Mouse (Mus musculus): ENCODE measurements around the gene Fbln7. TPM values are rescaled to one million over a fixed set of nuclear protein-coding genes. Genes with fewer than 3 reads are reported as not detected.

Gene Fbln7
- polyA plus RNA-seq, 1 experiment from 2014 or later = 4.0 TPM

DNA sequence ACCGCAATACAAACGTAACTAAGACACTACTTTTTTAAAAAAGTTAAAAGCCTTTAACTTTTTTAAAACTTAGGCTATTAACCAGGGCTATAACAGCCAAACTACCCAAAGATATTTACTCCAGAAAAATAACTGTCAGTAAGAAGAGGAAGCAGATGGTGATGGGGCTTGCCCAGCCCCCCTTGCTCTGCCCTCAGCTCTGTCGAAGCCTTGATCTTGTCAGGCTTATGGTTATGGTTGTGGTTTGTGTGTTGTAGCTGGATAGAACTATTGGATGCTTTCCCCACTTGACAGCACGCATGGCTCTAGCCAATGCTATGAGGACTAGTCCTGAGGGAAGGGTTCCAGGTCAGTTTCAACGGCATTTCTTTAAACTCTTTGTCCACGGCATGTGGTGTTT lies 3.8 kb upstream of the Fbln7 start:
- 87% methylated on average over 6 of the region's 6 CpGs for WGBS
- ATAC-seq = no peak
- TF ChIP-seq CTCF (IDR thresholded peaks at IDR 0.05; ENCODE audit: low read depth) = no peak
- Histone ChIP-seq H3K36me3 (ENCODE audit: control insufficient read depth, insufficient read depth) (no peaks in the 10 kb centered on the region), H3K4me1 (replicated peaks; ENCODE audit: control insufficient read depth, insufficient read depth, low read length) (no peaks in the 10 kb centered on the region), H3K4me3 (ENCODE audit: low read depth, low read length) (no peak overlapping the region), H3K27ac (ENCODE audit: low read depth, low read length) (no peak overlapping the region), H3K4me2 (replicated peaks; ENCODE audit: low read depth) (no peak overlapping the region), H3K27me3 (replicated peaks; ENCODE audit: control insufficient read depth, insufficient read depth, low read length) (peaks cover 9% of the 10 kb centered on the region; the same call in 1 of the 2 replicates), H3K9ac (ENCODE audit: low read depth, low read length) (no peak overlapping the region), H3K9me3 (ENCODE audit: control insufficient read depth) (no peaks in the 10 kb centered on the region)

DNA sequence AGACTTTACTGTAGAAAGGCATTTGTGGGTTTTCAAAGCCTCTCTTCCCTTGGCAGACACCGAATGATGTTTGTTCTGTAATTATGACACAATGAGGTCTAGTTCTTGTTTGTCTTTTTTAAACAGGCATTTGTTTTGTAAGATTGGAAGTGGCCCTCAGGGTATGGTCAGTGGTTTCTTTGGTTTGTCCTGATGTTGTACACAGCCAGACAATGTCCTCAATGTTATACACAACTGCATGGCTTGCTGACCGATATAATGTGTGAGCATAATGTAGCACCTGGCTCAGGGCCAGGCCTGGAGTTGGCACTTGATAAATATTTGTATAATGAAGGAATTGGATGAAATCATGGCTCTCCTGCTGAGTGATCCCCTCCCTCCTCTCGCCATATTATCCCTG lies 2.9 kb upstream of the Fbln7 start:
- Histone ChIP-seq H3K27me3 (replicated peaks; ENCODE audit: control insufficient read depth, insufficient read depth, low read length) (peaks cover 15% of the 10 kb centered on the region; the same call in 1 of the 2 replicates), H3K4me3 (ENCODE audit: low read depth, low read length) (no peak overlapping the region), H3K9ac (ENCODE audit: low read depth, low read length) (no peak overlapping the region), H3K27ac (ENCODE audit: low read depth, low read length) (no peak overlapping the region), H3K4me2 (replicated peaks; ENCODE audit: low read depth) (no peak overlapping the region), H3K9me3 (ENCODE audit: control insufficient read depth) (no peaks in the 10 kb centered on the region), H3K4me1 (replicated peaks; ENCODE audit: control insufficient read depth, insufficient read depth, low read length) (no peaks in the 10 kb centered on the region), H3K36me3 (ENCODE audit: control insufficient read depth, insufficient read depth) (no peaks in the 10 kb centered on the region)
- ATAC-seq = no peak
- TF ChIP-seq CTCF (IDR thresholded peaks at IDR 0.05; ENCODE audit: low read depth) = no peak
- WGBS = 60% methylated on average over 3 of the region's 3 CpGs

DNA sequence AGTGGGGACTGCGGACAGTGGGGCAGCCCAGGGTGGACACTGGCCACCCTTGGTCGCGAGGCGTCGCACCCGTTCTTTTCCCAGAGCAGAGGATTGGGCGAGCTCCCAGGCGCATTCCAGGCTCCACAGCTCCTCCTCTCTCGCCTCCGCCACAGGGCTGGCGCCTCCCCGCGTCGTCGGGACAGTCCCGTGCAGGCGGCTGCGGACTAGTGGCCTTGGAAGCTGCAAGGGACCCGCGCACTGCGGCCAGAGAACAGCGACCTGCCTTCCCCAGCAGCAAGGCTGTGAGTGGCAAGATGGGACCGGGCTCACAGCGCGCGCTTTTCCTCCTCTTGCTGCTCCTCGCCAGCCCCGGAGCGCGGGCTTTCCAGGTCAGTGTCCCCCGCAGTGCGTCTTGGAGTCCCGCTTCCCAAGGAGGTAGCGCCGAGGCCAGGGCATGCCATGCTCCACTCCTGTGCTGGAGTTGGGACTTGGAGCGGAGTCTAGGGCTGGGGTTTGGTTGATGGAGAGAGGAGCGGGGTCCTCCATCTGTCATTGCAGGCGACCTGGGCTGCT lies 1.1 kb downstream of the Fbln7 start:
- peak; percentile 50 for TF ChIP-seq CTCF (IDR thresholded peaks at IDR 0.05; ENCODE audit: low read depth)
- Histone ChIP-seq H3K27ac (ENCODE audit: low read depth, low read length) (no peak overlapping the region), H3K9ac (ENCODE audit: low read depth, low read length) (0 out of 2 replicates have a peak overlapping the region, but pooled peaks have one; percentile 11), H3K4me2 (replicated peaks; ENCODE audit: low read depth) (peak overlapping the region; percentile 85), H3K36me3 (ENCODE audit: control insufficient read depth, insufficient read depth) (no peaks in the 10 kb centered on the region), H3K9me3 (ENCODE audit: control insufficient read depth) (no peaks in the 10 kb centered on the region), H3K4me3 (ENCODE audit: low read depth, low read length) (peak overlapping the region; percentile 50), H3K27me3 (replicated peaks; ENCODE audit: control insufficient read depth, insufficient read depth, low read length) (peaks cover 15% of the 10 kb centered on the region; the same call in 1 of the 2 replicates), H3K4me1 (replicated peaks; ENCODE audit: control insufficient read depth, insufficient read depth, low read length) (no peaks in the 10 kb centered on the region)
- ATAC-seq = peak; percentile 47
- WGBS = under 1% methylated on average over 36 of the region's 38 CpGs

DNA sequence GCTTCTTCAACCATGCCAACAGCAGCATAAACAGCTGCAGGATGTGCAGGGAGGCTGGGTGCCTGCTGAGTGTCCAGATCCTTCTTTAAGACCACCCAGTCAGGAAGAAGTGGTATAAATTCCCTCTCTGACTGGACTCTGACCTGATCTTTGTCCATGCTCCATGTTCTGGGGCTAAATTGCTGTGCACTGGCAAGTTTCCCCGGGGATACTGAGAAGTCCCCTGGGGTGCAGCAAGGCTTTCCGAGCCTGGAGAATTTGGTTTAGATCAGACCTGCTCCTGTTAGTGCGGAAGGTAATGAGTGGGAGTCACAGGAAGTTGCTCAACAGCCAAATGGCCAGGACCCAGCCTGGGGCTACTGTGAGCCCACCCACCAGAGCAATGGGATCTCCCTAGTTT lies 2.3 kb downstream of the Fbln7 start:
- no peaks in the 10 kb centered on the region for H3K9me3 ChIP-seq (ENCODE audit: control insufficient read depth)
- H3K4me2 ChIP-seq (replicated peaks; ENCODE audit: low read depth) = no peak overlapping the region
- H3K27me3 ChIP-seq (replicated peaks; ENCODE audit: control insufficient read depth, insufficient read depth, low read length) = peaks cover 15% of the 10 kb centered on the region; the same call in 1 of the 2 replicates
- H3K36me3 ChIP-seq (ENCODE audit: control insufficient read depth, insufficient read depth) = no peaks in the 10 kb centered on the region
- TF ChIP-seq CTCF (IDR thresholded peaks at IDR 0.05; ENCODE audit: low read depth) = no peak
- no peak overlapping the region for H3K4me3 ChIP-seq (ENCODE audit: low read depth, low read length)
- ATAC-seq = no peak
- 37% methylated on average over 3 of the region's 3 CpGs for WGBS
- H3K27ac ChIP-seq (ENCODE audit: low read depth, low read length) = no peak overlapping the region
- H3K9ac ChIP-seq (ENCODE audit: low read depth, low read length) = no peak overlapping the region
- H3K4me1 ChIP-seq (replicated peaks; ENCODE audit: control insufficient read depth, insufficient read depth, low read length) = no peaks in the 10 kb centered on the region

DNA sequence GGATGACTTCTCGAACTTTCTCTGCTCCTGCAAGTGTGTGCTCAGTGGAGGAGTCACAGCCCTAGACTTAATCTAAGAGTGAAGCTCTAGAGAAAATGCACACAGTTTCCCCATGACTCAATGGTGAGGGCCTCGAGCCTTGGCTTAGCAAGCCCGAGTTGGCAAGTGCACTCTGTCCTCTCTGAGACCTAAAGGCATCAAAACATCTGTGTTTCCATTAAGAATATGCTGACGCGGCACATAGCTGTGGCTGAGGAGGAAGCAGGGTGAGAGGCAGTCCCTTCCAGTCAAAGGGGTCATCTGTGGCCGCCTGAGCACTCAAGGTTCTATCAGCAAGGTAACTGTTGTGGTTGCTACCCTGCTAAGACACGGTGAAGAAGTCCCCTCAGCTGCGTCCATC lies 8.9 kb downstream of the Fbln7 start:
- Histone ChIP-seq H3K4me3 (ENCODE audit: low read depth, low read length) (no peak overlapping the region), H3K9ac (ENCODE audit: low read depth, low read length) (no peak overlapping the region), H3K4me2 (replicated peaks; ENCODE audit: low read depth) (no peak overlapping the region), H3K27me3 (replicated peaks; ENCODE audit: control insufficient read depth, insufficient read depth, low read length) (no peaks in the 10 kb centered on the region), H3K4me1 (replicated peaks; ENCODE audit: control insufficient read depth, insufficient read depth, low read length) (no peaks in the 10 kb centered on the region), H3K9me3 (ENCODE audit: control insufficient read depth) (no peaks in the 10 kb centered on the region), H3K36me3 (ENCODE audit: control insufficient read depth, insufficient read depth) (no peaks in the 10 kb centered on the region), H3K27ac (ENCODE audit: low read depth, low read length) (no peak overlapping the region)
- no peak for TF ChIP-seq CTCF (IDR thresholded peaks at IDR 0.05; ENCODE audit: low read depth)
- WGBS = 69% methylated on average over 8 of the region's 8 CpGs
- ATAC-seq = no peak

DNA sequence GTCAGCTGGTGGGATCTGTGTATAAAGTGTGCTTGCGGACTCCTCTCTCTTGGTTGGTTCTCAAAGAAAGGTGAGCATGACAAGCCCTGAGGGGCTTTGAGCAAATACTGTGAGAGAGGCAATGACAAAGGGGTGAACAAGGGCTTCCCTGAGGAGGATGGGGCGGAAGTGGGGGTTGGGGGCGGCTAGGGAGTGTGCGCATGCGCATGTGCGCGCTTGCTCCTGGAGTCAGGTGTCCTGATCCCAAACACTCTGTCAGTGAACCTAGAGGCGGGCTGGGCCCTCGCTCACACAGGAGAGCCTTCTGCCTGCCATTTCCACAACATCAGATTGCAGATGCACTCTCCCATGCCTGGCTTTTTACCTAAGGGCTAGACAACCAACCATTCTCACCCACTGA lies 9.5 kb downstream of the Fbln7 start:
- Histone ChIP-seq H3K36me3 (ENCODE audit: control insufficient read depth, insufficient read depth) (no peaks in the 10 kb centered on the region), H3K4me3 (ENCODE audit: low read depth, low read length) (no peak overlapping the region), H3K4me2 (replicated peaks; ENCODE audit: low read depth) (no peak overlapping the region), H3K9ac (ENCODE audit: low read depth, low read length) (no peak overlapping the region), H3K27me3 (replicated peaks; ENCODE audit: control insufficient read depth, insufficient read depth, low read length) (no peaks in the 10 kb centered on the region), H3K9me3 (ENCODE audit: control insufficient read depth) (no peaks in the 10 kb centered on the region), H3K4me1 (replicated peaks; ENCODE audit: control insufficient read depth, insufficient read depth, low read length) (no peaks in the 10 kb centered on the region), H3K27ac (ENCODE audit: low read depth, low read length) (no peak overlapping the region)
- no peak for TF ChIP-seq CTCF (IDR thresholded peaks at IDR 0.05; ENCODE audit: low read depth)
- ATAC-seq = no peak
- 94% methylated on average over 9 of the region's 9 CpGs for WGBS

DNA sequence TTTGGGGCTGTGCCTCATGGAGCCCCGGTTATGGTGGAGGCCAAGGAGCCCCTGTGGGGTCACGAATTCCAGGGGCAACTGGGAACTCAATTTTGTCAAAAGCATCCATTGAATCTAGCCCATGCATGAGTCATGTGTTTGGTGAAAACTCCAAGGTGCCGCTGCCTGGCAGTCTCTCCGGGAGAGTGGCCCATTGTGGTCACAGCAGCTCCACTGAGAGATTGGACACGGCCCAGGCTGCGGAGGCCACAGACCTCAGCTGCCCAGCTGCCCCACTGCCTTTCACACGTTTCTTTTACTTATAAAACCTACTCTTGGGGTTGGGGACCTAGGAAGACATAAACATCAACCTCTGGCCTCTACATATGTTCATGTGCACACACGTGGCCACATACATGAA lies 12.7 kb downstream of the Fbln7 start:
- no peak overlapping the region for H3K4me2 ChIP-seq (replicated peaks; ENCODE audit: low read depth)
- H3K4me1 ChIP-seq (replicated peaks; ENCODE audit: control insufficient read depth, insufficient read depth, low read length) = no peaks in the 10 kb centered on the region
- ATAC-seq = no peak
- TF ChIP-seq CTCF (IDR thresholded peaks at IDR 0.05; ENCODE audit: low read depth) = no peak
- H3K27ac ChIP-seq (ENCODE audit: low read depth, low read length) = no peak overlapping the region
- 80% methylated on average over 8 of the region's 8 CpGs for WGBS
- H3K36me3 ChIP-seq (ENCODE audit: control insufficient read depth, insufficient read depth) = no peaks in the 10 kb centered on the region
- no peaks in the 10 kb centered on the region for H3K27me3 ChIP-seq (replicated peaks; ENCODE audit: control insufficient read depth, insufficient read depth, low read length)
- no peak overlapping the region for H3K9ac ChIP-seq (ENCODE audit: low read depth, low read length)
- no peaks in the 10 kb centered on the region for H3K9me3 ChIP-seq (ENCODE audit: control insufficient read depth)
- H3K4me3 ChIP-seq (ENCODE audit: low read depth, low read length) = no peak overlapping the region

Data from intestine, postnatal 0 days (tissue).